Mouse (Mus musculus): ENCODE measurements at regions not wholly inside any gene's neighbourhood (a gene's known extent, or its start where the extent isn't known, plus 50 kb on each side); places are given as distances from the start of the nearest gene placed in this dataset.

DNA sequence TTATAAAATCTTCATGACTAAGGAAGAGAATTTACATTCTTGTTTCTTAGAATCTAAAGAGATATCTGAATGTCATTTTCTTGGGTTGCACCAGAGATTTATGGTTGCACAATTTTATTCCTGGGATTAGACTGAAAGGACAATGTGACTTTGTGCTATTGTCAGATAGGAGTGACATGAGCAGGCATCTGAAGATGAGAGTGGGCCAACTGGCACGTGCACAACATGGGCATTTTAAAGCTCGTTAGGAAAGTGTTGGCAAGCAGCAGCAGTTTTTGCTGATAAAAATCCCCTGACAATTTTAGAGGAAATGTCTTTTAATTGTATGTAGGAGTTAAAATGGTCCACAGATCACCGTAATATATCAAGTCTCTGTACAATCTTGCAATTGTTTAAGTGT lies 178.9 kb upstream of the Tecrl start:
- 59% methylated on average over 3 of the region's 3 CpGs for WGBS
- Histone ChIP-seq H3K27me3 (ENCODE audit: control insufficient read depth, insufficient read depth, low read length) (no peaks in the 10 kb centered on the region), H3K9ac (ENCODE audit: low read depth, low read length) (no peak overlapping the region), H3K4me3 (ENCODE audit: insufficient read depth, low read depth, low read length) (no peak overlapping the region), H3K27ac (replicated peaks; ENCODE audit: insufficient read depth, low read depth, low read length) (no peak overlapping the region), H3K4me1 (ENCODE audit: control insufficient read depth, insufficient read depth, low read length) (no peaks in the 10 kb centered on the region), H3K36me3 (ENCODE audit: control insufficient read depth, insufficient read depth, low read length) (no peaks in the 10 kb centered on the region), H3K79me2 (ENCODE audit: control insufficient read depth, insufficient read depth, low read length) (no peaks in the 10 kb centered on the region)
- TF ChIP-seq CTCF (IDR thresholded peaks at IDR 0.05; ENCODE audit: low read depth, low read length) (no peak), POLR2A (IDR thresholded peaks at IDR 0.05; ENCODE audit: extremely low read depth, insufficient read depth, low read length) (no peak)
- DNase-seq (ENCODE audit: extremely low read depth, low read depth, low spot score): no peak

DNA sequence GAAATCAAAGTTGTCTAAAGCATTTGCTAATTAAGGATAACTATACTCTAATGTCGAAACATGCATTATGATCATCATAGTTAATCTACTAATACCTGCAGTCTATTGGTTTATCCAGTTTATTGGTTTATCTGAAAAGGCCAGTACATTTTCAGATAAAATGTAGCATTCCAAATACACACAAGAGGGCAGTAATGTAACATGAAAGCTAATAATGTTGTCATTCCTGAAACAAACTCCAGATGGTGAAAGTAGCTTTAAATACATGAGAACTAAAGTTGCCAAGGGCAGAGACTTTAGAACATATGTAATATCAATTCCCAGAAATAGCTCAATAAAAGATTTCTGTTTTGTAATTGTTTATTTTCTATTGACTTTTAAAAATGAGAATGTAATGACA lies 163.7 kb upstream of the Tecrl start:
- Histone ChIP-seq H3K79me2 (ENCODE audit: control insufficient read depth, insufficient read depth, low read length) (no peaks in the 10 kb centered on the region), H3K4me3 (ENCODE audit: insufficient read depth, low read depth, low read length) (no peak overlapping the region), H3K9ac (ENCODE audit: low read depth, low read length) (no peak overlapping the region), H3K36me3 (ENCODE audit: control insufficient read depth, insufficient read depth, low read length) (no peaks in the 10 kb centered on the region), H3K27ac (replicated peaks; ENCODE audit: insufficient read depth, low read depth, low read length) (no peak overlapping the region), H3K27me3 (ENCODE audit: control insufficient read depth, insufficient read depth, low read length) (no peaks in the 10 kb centered on the region), H3K4me1 (ENCODE audit: control insufficient read depth, insufficient read depth, low read length) (no peaks in the 10 kb centered on the region)
- TF ChIP-seq CTCF (IDR thresholded peaks at IDR 0.05; ENCODE audit: low read depth, low read length) (no peak), POLR2A (IDR thresholded peaks at IDR 0.05; ENCODE audit: extremely low read depth, insufficient read depth, low read length) (no peak)
- peak; percentile 4 for DNase-seq (ENCODE audit: extremely low read depth, low read depth, low spot score)
- 60% methylated on average over 1 of the region's 1 CpGs for WGBS

DNA sequence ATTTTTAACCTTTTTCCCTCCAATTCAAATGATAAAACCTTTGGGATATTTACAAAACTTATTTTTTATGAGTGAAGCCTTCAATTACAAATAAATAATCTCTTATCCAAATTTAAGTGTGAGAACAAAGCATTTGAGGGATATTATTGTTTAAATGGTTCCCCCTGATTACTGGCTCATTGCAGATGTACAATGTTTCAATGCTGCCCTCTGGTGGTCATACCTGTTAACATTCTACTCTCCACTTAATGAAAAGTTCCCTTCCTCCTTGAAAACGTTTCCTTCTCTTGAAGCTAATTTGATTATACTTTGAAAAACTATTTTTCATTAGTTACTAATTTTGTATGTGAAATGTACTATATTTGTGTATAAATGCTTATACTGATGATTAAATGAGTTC lies 129.1 kb upstream of the Tecrl start:
- Histone ChIP-seq H3K79me2 (ENCODE audit: control insufficient read depth, insufficient read depth, low read length) (no peaks in the 10 kb centered on the region), H3K36me3 (ENCODE audit: control insufficient read depth, insufficient read depth, low read length) (no peaks in the 10 kb centered on the region), H3K4me1 (ENCODE audit: control insufficient read depth, insufficient read depth, low read length) (no peaks in the 10 kb centered on the region), H3K27ac (replicated peaks; ENCODE audit: insufficient read depth, low read depth, low read length) (no peak overlapping the region), H3K9ac (ENCODE audit: low read depth, low read length) (no peak overlapping the region), H3K4me3 (ENCODE audit: insufficient read depth, low read depth, low read length) (no peak overlapping the region), H3K27me3 (ENCODE audit: control insufficient read depth, insufficient read depth, low read length) (no peaks in the 10 kb centered on the region)
- WGBS: 11% methylated on average over 1 of the region's 1 CpGs
- TF ChIP-seq POLR2A (IDR thresholded peaks at IDR 0.05; ENCODE audit: extremely low read depth, insufficient read depth, low read length): no peak
- 0 out of 2 replicates have a peak, but pooled peaks have one; percentile 12 for TF ChIP-seq CTCF (IDR thresholded peaks at IDR 0.05; ENCODE audit: low read depth, low read length)
- peak; percentile 23 for DNase-seq (ENCODE audit: extremely low read depth, low read depth, low spot score)

DNA sequence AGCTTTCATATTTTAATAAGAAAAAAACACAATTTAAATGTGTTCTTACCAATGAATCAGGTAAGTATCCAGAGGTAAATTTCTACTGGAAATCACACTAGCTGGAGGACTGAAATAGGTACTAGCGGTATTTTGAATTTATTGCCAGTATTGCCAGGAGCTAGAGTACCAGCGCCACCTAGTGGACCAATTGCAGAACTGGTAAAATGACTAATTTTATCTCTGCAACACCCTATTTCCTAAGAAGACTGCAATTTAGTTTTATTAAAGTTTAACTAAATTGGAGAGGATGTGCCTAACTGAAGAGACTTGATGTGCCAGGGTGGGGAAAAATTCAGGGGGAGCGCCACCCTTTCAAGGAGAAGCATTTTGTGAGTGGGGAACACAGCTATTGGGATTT lies 85.3 kb upstream of the Tecrl start:
- H3K27me3 ChIP-seq (ENCODE audit: control insufficient read depth, insufficient read depth, low read length): no peaks in the 10 kb centered on the region
- H3K27ac ChIP-seq (replicated peaks; ENCODE audit: insufficient read depth, low read depth, low read length): no peak overlapping the region
- 8% methylated on average over 3 of the region's 3 CpGs for WGBS
- H3K4me3 ChIP-seq (ENCODE audit: insufficient read depth, low read depth, low read length): no peak overlapping the region
- DNase-seq (ENCODE audit: extremely low read depth, low read depth, low spot score): peak; percentile 36
- no peaks in the 10 kb centered on the region for H3K79me2 ChIP-seq (ENCODE audit: control insufficient read depth, insufficient read depth, low read length)
- no peaks in the 10 kb centered on the region for H3K4me1 ChIP-seq (ENCODE audit: control insufficient read depth, insufficient read depth, low read length)
- no peaks in the 10 kb centered on the region for H3K36me3 ChIP-seq (ENCODE audit: control insufficient read depth, insufficient read depth, low read length)
- TF ChIP-seq POLR2A (IDR thresholded peaks at IDR 0.05; ENCODE audit: extremely low read depth, insufficient read depth, low read length) (no peak), CTCF (IDR thresholded peaks at IDR 0.05; ENCODE audit: low read depth, low read length) (peak; percentile 57)
- no peak overlapping the region for H3K9ac ChIP-seq (ENCODE audit: low read depth, low read length)

DNA sequence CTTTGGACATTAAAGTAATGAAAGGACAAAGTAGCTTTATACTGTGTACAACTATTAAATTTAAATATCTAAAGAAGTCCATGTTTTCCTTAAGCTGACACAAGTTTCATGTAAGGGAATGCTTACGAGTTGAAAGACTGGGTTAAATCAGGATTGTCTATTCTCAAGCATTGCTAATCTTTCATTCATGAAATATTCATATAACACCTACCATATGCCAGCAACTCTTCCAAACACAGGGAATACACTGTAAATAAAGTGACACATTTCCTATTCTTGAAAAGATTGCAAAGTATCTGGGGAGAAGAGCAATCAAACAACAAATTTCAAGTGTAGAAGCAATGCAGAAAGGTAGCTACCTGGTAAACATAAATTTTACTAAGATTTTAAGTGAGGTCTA lies 81.5 kb upstream of the Tecrl start:
- Histone ChIP-seq H3K36me3 (ENCODE audit: control insufficient read depth, insufficient read depth, low read length) (no peaks in the 10 kb centered on the region), H3K27me3 (ENCODE audit: control insufficient read depth, insufficient read depth, low read length) (no peaks in the 10 kb centered on the region), H3K79me2 (ENCODE audit: control insufficient read depth, insufficient read depth, low read length) (no peaks in the 10 kb centered on the region), H3K4me3 (ENCODE audit: insufficient read depth, low read depth, low read length) (no peak overlapping the region), H3K9ac (ENCODE audit: low read depth, low read length) (no peak overlapping the region), H3K27ac (replicated peaks; ENCODE audit: insufficient read depth, low read depth, low read length) (no peak overlapping the region), H3K4me1 (ENCODE audit: control insufficient read depth, insufficient read depth, low read length) (no peaks in the 10 kb centered on the region)
- TF ChIP-seq POLR2A (IDR thresholded peaks at IDR 0.05; ENCODE audit: extremely low read depth, insufficient read depth, low read length) (no peak), CTCF (IDR thresholded peaks at IDR 0.05; ENCODE audit: low read depth, low read length) (no peak)
- WGBS: 71% methylated on average over 1 of the region's 1 CpGs
- DNase-seq (ENCODE audit: extremely low read depth, low read depth, low spot score): no peak

- whole genome bisulfite sequencing: 64% methylated on average over 5 of the region's 5 CpGs
- H3K79me2 ChIP-seq (ENCODE audit: control insufficient read depth, insufficient read depth, low read length): no peaks in the 10 kb centered on the region
- H3K27me3 ChIP-seq (ENCODE audit: control insufficient read depth, insufficient read depth, low read length): no peaks in the 10 kb centered on the region
- H3K4me1 ChIP-seq (ENCODE audit: control insufficient read depth, insufficient read depth, low read length): no peaks in the 10 kb centered on the region
- H3K4me3 ChIP-seq (ENCODE audit: insufficient read depth, low read depth, low read length): no peak overlapping the region
- no peak overlapping the region for H3K9ac ChIP-seq (ENCODE audit: low read depth, low read length)
- no peak for DNase-seq (ENCODE audit: extremely low read depth, low read depth, low spot score)
- H3K36me3 ChIP-seq (ENCODE audit: control insufficient read depth, insufficient read depth, low read length): no peaks in the 10 kb centered on the region
- TF ChIP-seq CTCF (IDR thresholded peaks at IDR 0.05; ENCODE audit: low read depth, low read length): no peak
- TF ChIP-seq POLR2A (IDR thresholded peaks at IDR 0.05; ENCODE audit: extremely low read depth, insufficient read depth, low read length): no peak
- no peak overlapping the region for H3K27ac ChIP-seq (replicated peaks; ENCODE audit: insufficient read depth, low read depth, low read length)
These were observed 66.7 kb upstream of the Tecrl start for GRCm38 (mm10) chr5:83421708-83422107.
